Mouse (Mus musculus) E14TG2a.4 (cell line): ENCODE data around the gene Slfn2.

Experiments
- H3K27me3 ChIP-seq: 2 replicates; pipeline ENCODE4 v1.6.1; 2014; ENCODE audit warnings: low read length, control low read depth; ENCODE audit not compliant: insufficient read depth
- H3K36me3 ChIP-seq: 2 replicates; pipeline ENCODE4 v1.6.1; 2014; ENCODE audit warnings: low read length, control low read depth; ENCODE audit not compliant: insufficient read depth
- H3K4me1 ChIP-seq: replicated peaks from 2 replicates; pipeline ENCODE4 v1.6.1; 2014; ENCODE audit warnings: low read depth, low read length, control low read depth
- H3K4me3 ChIP-seq: replicated peaks from 2 replicates; pipeline ENCODE4 v1.5.1; 2014; ENCODE audit warnings: mild to moderate bottlenecking, low read length
- H3K9me3 ChIP-seq: 2 replicates; pipeline ENCODE4 v1.6.1; 2014; ENCODE audit warnings: low read length, control low read depth
- CTCF ChIP-seq: conservative IDR thresholded peaks from 2 replicates; pipeline ENCODE4 v1.5.1; 2014; ENCODE audit warnings: low read length
- NANOG ChIP-seq: IDR thresholded peaks from 2 replicates; pipeline ENCODE4 v1.6.1; 2014; ENCODE audit warnings: borderline replicate concordance, low read length, mixed read lengths
- POU5F1 ChIP-seq: IDR thresholded peaks from 2 replicates; pipeline ENCODE4 v1.6.1; 2014; ENCODE audit warnings: low read length, borderline replicate concordance

The Slfn2 gene

DNA sequence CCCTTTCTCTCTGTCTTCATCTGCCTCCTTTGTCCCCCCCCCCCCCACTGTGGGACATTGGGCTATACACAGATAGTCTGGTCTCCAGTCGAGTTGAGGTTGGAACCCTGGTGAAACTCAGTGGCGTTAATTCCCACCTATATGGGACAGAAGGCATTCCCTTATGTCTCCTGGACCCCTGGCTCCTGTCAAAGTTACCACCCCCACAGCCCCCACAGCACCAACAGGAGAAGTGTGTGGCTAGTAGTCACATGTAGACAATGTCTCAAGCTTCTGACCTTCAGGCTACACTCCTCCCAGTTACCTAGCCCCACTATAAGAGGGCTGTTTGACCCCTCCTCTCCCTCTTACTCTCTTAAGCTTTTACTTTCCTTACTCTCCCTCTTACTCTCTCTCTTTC is 19.2 kb downstream of the Slfn2 start:
- TF ChIP-seq NANOG (no peak), CTCF (no peak), POU5F1 (no peak)
- Histone ChIP-seq H3K36me3 (no peaks in the 10 kb centered on the region), H3K9me3 (peaks cover 63% of the 10 kb centered on the region), H3K4me3 (no peak overlapping the region), H3K4me1 (no peaks in the 10 kb centered on the region), H3K27me3 (no peaks in the 10 kb centered on the region)

DNA sequence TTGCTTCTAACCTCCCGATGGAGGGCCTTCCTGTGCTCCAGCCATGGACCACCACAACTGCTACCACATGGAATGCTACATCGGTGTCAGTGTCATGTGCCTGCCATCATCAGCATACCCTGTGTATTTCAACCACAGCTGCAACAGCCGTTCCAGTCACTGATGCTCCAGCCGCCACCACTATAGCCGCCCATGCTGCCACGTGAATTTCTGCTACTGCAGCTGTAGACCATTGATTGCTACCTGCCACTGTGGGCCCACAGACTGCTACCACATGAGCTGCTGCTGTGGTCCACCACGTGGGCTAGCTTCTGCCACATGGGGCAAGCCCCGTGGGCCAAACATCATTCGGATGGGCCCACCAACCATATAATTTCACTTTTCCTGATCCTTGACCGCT is 19.8 kb downstream of the Slfn2 start:
- H3K4me1 ChIP-seq, result no peaks in the 10 kb centered on the region
- H3K9me3 ChIP-seq, result peaks cover 63% of the 10 kb centered on the region
- H3K36me3 ChIP-seq, result no peaks in the 10 kb centered on the region
- no peak for TF ChIP-seq NANOG
- TF ChIP-seq CTCF, result no peak
- no peak for TF ChIP-seq POU5F1
- no peak overlapping the region for H3K4me3 ChIP-seq
- H3K27me3 ChIP-seq, result no peaks in the 10 kb centered on the region

DNA sequence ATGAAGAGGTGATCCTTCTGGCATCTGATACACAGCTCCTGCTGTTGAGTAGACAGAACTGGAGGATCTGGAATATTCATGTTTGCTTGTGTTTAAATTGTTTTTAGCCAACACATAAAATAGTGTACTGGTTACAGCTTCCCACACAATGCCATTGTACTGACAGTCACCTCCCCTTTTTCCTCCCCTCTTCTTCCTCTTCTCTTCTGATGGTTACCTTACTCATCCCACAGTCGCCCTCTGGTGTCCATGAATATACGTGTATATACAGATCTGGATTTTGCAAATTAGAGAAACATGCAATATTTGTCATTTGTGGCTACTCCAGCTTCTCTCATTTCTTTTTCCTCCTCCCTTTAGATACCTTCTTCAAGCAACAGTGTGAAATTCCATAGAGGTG is 50.2 kb downstream of the Slfn2 start:
- no peak overlapping the region for H3K4me3 ChIP-seq
- H3K27me3 ChIP-seq, result no peaks in the 10 kb centered on the region
- TF ChIP-seq CTCF, result no peak
- no peak for TF ChIP-seq POU5F1
- no peaks in the 10 kb centered on the region for H3K4me1 ChIP-seq
- H3K9me3 ChIP-seq, result peaks cover 63% of the 10 kb centered on the region
- H3K36me3 ChIP-seq, result no peaks in the 10 kb centered on the region

- no peak within 1 kb of the TSS for H3K4me3 ChIP-seq
- H3K9me3 ChIP-seq, result peaks cover 49% of the 10 kb centered on the region
- TF ChIP-seq CTCF (no peak), NANOG (no peak), POU5F1 (no peak)
- no peaks in the 10 kb centered on the region for H3K36me3 ChIP-seq
- no peaks in the 10 kb centered on the region for H3K27me3 ChIP-seq
- H3K4me1 ChIP-seq, result no peaks in the 10 kb centered on the region
These were observed 51.8 kb downstream of the Slfn2 start, which contains the start of gene Slfn1 for GRCm38 (mm10) chr11:83116597-83117227. Gene Slfn1, plus strand, starts transcription at chr11:83116849.

GRCm38 (mm10) chr11:83118056-83118455 is 53.1 kb downstream of the Slfn2 start:
- Histone ChIP-seq H3K4me1 (no peaks in the 10 kb centered on the region), H3K36me3 (no peaks in the 10 kb centered on the region), H3K9me3 (peaks cover 39% of the 10 kb centered on the region), H3K4me3 (no peak overlapping the region), H3K27me3 (no peaks in the 10 kb centered on the region)
- TF ChIP-seq POU5F1, result no peak
- no peak for TF ChIP-seq CTCF
- TF ChIP-seq NANOG, result no peak
